Mouse (Mus musculus): ENCODE data around the gene Itgb1bp1. TPM values are rescaled to one million over a fixed set of nuclear protein-coding genes. Genes with fewer than 3 reads are reported as not detected.

The Itgb1bp1 gene
- polyA plus RNA-seq, 1 experiment from 2014 or later, result 38.7 TPM

GRCm38 (mm10) chr12:21264241-21264640, 21.8 kb downstream of the Itgb1bp1 start:
- Histone ChIP-seq H3K27ac (no peak overlapping the region), H3K4me3 (no peak overlapping the region), H3K36me3 (replicated peaks) (peaks cover 99% of the 10 kb centered on the region), H3K27me3 (ENCODE audit: poor library complexity, severe bottlenecking) (no peaks in the 10 kb centered on the region), H3K4me1 (no peaks in the 10 kb centered on the region), H3K9me3 (no peaks in the 10 kb centered on the region)
- 86% methylated on average over 5 of the region's 5 CpGs for WGBS
- no peak for DNase-seq (ENCODE audit: extremely low spot score, low spot score)

DNA sequence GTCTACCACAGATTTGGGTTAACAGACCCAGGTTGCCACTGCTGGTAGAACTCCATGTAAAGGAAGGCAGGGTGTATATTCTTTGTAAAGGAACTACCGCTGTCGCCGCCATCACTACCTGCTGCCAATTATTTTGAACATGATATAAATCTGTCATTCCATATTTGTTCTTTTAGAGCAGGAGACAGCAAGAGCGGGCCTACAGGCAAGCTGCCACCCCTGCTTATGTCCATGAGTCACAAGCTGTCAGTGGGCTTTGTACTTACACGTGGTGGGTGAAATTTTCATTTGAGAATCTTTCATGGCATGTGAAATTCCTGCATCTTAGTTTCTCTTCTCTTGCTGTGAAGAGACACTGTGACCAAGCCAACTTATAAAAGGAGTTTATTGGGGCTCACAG, 22.8 kb downstream of the Itgb1bp1 start:
- 95% methylated on average over 5 of the region's 5 CpGs for WGBS
- no peak overlapping the region for H3K4me3 ChIP-seq
- no peaks in the 10 kb centered on the region for H3K27me3 ChIP-seq (ENCODE audit: poor library complexity, severe bottlenecking)
- H3K27ac ChIP-seq, result no peak overlapping the region
- DNase-seq (ENCODE audit: extremely low spot score, low spot score), result no peak
- peaks cover 98% of the 10 kb centered on the region for H3K36me3 ChIP-seq (replicated peaks)
- no peaks in the 10 kb centered on the region for H3K4me1 ChIP-seq
- no peaks in the 10 kb centered on the region for H3K9me3 ChIP-seq

DNA sequence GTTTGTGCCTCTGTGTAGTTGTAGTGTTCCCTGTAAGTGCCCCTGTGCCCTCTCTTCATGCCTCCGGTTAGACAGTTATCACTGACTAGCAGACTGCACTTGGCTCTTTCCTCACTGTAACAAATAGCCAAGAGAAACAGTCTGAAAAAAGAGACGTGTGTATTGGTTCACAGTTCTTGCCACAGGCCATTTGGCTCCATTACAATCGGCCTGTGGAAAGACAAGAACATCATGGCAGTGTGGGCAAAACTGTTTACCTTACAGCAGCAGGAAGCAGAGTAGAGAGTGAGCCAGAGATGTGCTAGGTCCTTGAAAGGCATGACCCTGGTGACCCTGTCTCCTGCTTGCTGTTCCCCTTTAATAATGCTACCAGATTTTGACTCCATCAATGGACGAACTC, 24.6 kb downstream of the Itgb1bp1 start:
- Histone ChIP-seq H3K27ac (no peak overlapping the region), H3K4me3 (no peak overlapping the region), H3K9me3 (no peaks in the 10 kb centered on the region), H3K27me3 (ENCODE audit: poor library complexity, severe bottlenecking) (no peaks in the 10 kb centered on the region), H3K36me3 (replicated peaks) (peaks cover 98% of the 10 kb centered on the region), H3K4me1 (no peaks in the 10 kb centered on the region)
- DNase-seq (ENCODE audit: extremely low spot score, low spot score), result no peak
- 87% methylated on average over 4 of the region's 4 CpGs for WGBS

DNA sequence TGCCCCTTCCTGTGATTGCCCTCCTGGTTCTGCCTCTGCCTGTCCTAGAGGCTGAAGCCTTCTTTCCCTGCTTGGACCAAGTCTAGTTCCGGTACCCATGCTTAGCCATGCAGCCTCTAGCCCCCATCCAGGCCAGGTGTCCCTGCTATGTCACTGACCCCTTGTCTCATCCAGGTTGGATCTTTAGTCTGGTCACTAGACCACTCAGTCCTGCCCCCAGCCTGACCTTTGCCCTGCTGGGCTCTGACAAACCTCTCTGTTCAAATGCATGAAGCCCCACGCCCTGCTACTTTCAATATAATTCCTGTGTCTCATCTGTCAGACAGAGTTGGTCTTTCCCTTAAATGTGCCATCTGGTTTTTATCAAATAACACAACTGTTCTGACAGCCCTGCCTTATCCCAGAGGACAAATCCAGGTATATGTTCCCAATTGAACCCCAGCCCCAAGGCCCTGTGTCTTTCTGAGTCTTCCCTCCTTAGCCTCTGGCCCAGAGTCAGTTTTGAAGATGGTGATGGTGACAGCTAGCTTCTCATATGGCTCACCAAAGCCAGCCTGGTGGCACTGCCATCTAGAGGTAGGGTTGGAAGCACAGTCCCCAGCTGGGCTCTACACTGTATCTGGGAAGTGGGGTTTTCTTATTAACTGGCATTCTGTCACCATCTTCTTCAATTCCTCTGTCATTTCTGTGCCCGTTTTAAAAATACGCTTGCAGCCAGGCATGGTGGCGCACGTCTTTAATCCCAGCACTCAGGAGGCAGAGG, 25.4 kb downstream of the Itgb1bp1 start:
- H3K36me3 ChIP-seq (replicated peaks), result peaks cover 98% of the 10 kb centered on the region

DNA sequence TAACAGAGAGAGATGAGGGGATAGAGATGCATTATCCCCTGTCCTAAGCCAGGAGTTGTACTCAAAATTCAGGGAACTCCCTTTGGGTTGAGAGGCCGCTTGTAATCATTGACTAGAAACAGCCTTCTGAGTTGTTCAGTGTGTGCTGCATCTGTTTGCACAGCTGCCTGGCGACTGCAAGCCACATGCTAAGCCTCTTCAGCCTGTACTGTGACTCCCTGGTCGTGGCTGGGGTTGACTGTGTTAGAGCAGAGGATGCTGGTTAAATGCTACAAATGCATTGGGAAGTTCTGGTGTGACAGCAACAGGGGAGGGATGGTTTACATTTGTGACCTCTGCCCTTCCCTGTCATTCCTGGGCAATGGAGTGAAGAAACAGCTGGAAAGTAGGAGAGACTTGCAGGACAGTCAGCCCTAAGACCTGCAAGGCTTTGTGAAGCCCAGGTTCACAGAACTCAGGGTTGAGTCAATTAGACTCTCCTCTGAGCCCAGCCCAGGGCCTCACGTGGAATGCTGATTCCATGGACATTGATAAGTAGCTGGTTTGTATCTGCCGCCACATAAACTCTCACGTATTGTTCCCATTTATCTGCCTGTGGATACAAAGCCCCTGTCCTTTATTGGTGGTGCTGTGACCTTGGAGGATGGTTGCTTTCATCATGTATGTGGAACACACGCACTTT, 38.2 kb downstream of the Itgb1bp1 start:
- Histone ChIP-seq H3K36me3 (replicated peaks) (peaks cover 98% of the 10 kb centered on the region), H3K4me3 (no peak overlapping the region), H3K4me1 (no peaks in the 10 kb centered on the region), H3K27ac (no peak overlapping the region), H3K9me3 (no peaks in the 10 kb centered on the region), H3K27me3 (ENCODE audit: poor library complexity, severe bottlenecking) (no peaks in the 10 kb centered on the region)
- DNase-seq (ENCODE audit: extremely low spot score, low spot score), result no peak
- 81% methylated on average over 7 of the region's 7 CpGs for WGBS

More for the DNA sequence above, 25.4 kb downstream of the Itgb1bp1 start:
- DNase-seq (ENCODE audit: extremely low spot score, low spot score), result no peak
- Histone ChIP-seq H3K4me1 (no peaks in the 10 kb centered on the region), H3K27ac (no peak overlapping the region), H3K27me3 (ENCODE audit: poor library complexity, severe bottlenecking) (no peaks in the 10 kb centered on the region), H3K9me3 (no peaks in the 10 kb centered on the region), H3K4me3 (no peak overlapping the region)
- 93% methylated on average over 6 of the region's 6 CpGs for WGBS

DNA sequence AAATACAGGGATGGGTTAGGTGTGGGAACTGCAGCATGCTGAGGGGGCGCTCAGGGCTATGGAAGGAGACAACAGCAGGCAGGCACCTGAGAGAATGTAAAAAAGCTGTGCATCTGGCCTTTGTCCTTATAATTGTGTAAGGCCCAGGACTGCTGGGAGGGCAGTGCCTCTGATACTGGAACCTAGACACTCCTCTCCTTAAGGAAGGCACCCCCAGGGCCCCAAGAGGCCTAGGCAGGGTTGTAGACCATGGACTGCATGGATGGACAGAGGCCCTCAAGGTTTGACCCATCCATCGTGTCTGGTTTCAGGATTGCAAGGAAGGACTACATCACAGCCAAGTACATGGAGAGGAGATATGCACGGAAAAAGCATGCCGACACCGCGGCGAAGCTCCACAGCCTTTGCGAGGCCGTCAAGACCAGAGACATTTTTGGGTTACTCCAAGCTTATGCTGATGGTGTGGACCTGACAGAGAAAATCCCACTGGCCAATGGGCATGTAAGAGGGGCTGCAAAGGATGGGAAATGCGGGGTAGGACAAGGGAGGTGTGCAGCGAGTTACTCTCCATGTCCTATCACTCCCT, 41.6 kb downstream of the Itgb1bp1 start:
- no peaks in the 10 kb centered on the region for H3K9me3 ChIP-seq
- H3K27me3 ChIP-seq (ENCODE audit: poor library complexity, severe bottlenecking), result no peaks in the 10 kb centered on the region
- peaks cover 93% of the 10 kb centered on the region for H3K36me3 ChIP-seq (replicated peaks)
- DNase-seq (ENCODE audit: extremely low spot score, low spot score), result no peak
- H3K4me3 ChIP-seq, result no peak overlapping the region
- no peaks in the 10 kb centered on the region for H3K4me1 ChIP-seq
- 95% methylated on average over 11 of the region's 11 CpGs for WGBS
- no peak overlapping the region for H3K27ac ChIP-seq

- WGBS, result 89% methylated on average over 3 of the region's 3 CpGs
- Histone ChIP-seq H3K9me3 (no peaks in the 10 kb centered on the region), H3K36me3 (replicated peaks) (peaks cover 93% of the 10 kb centered on the region), H3K4me1 (no peaks in the 10 kb centered on the region), H3K4me3 (no peak overlapping the region), H3K27ac (no peak overlapping the region), H3K27me3 (ENCODE audit: poor library complexity, severe bottlenecking) (no peaks in the 10 kb centered on the region)
- no peak for DNase-seq (ENCODE audit: extremely low spot score, low spot score)
These were observed 44.1 kb downstream of the Itgb1bp1 start for GRCm38 (mm10) chr12:21241965-21242364.

- WGBS, result 92% methylated on average over 2 of the region's 2 CpGs
- Histone ChIP-seq H3K4me3 (no peak overlapping the region), H3K27me3 (ENCODE audit: poor library complexity, severe bottlenecking) (no peaks in the 10 kb centered on the region), H3K9me3 (no peaks in the 10 kb centered on the region), H3K36me3 (replicated peaks) (peaks cover 100% of the 10 kb centered on the region), H3K4me1 (peaks cover 2% of the 10 kb centered on the region; the same call in 1 of the 2 replicates), H3K27ac (no peak overlapping the region)
- DNase-seq (ENCODE audit: extremely low spot score, low spot score), result no peak
These were observed 51.5 kb downstream of the Itgb1bp1 start for GRCm38 (mm10) chr12:21234560-21234959.

- no peak overlapping the region for H3K27ac ChIP-seq
- peaks cover 98% of the 10 kb centered on the region for H3K36me3 ChIP-seq (replicated peaks)
These were observed 52.4 kb downstream of the Itgb1bp1 start for GRCm38 (mm10) chr12:21233727-21234126.

DNA sequence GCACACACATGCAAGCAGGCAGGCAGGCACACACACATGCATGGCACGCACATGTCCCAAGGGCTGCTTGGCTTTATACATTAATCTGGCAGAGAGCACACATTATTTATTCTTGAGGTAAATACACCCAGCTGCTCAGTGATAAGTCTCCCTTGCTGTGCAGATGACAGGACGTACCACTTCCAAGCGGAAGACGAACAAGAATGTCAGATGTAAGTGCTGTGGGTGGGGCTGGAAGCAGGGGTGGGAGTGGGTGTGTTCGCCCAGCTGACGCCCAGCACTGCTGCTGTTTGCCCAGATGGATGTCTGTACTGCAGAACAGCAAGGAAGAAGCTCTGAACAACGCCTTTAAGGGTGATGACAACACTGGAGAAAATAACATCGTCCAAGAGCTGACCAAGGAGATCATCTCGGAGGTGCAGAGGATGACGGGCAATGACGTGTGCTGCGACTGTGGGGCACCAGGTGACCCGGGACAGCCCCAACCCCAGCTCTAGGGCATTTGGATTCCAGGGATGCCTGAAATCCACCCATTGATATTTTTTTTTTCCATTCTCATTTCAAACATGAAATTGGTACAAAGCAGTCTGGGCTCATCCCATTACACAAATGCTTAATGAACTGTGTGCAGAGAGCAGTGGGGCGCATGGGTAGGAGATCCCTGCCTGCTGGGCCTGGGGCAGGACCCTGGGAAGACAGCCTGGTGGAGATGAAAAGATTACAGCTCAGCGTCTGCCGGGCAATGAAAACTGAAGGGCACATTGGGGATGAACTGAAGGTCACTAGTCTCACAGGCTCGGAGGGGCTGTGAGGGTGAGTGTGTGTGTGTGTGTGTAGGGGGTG, 56.8 kb downstream of the Itgb1bp1 start:
- 84% methylated on average over 17 of the region's 17 CpGs for WGBS
- no peaks in the 10 kb centered on the region for H3K27me3 ChIP-seq (ENCODE audit: poor library complexity, severe bottlenecking)
- H3K9me3 ChIP-seq, result no peaks in the 10 kb centered on the region
- no peak overlapping the region for H3K27ac ChIP-seq
- H3K4me3 ChIP-seq, result no peak overlapping the region
- DNase-seq (ENCODE audit: extremely low spot score, low spot score), result no peak
- H3K36me3 ChIP-seq (replicated peaks), result peaks cover 80% of the 10 kb centered on the region
- H3K4me1 ChIP-seq, result peaks cover 3% of the 10 kb centered on the region; the same call in 1 of the 2 replicates

More at GRCm38 (mm10) chr12:21233727-21234126, 52.4 kb downstream of the Itgb1bp1 start:
- no peaks in the 10 kb centered on the region for H3K27me3 ChIP-seq (ENCODE audit: poor library complexity, severe bottlenecking)
- no peak overlapping the region for H3K4me3 ChIP-seq
- no peaks in the 10 kb centered on the region for H3K9me3 ChIP-seq
- DNase-seq (ENCODE audit: extremely low spot score, low spot score), result no peak
- 88% methylated on average over 7 of the region's 7 CpGs for WGBS
- H3K4me1 ChIP-seq, result peaks cover 3% of the 10 kb centered on the region; the same call in 1 of the 2 replicates

GRCm38 (mm10) chr12:21228650-21229049, 57.4 kb downstream of the Itgb1bp1 start:
- no peak for DNase-seq (ENCODE audit: extremely low spot score, low spot score)
- H3K4me1 ChIP-seq, result peaks cover 3% of the 10 kb centered on the region; the same call in 1 of the 2 replicates
- no peaks in the 10 kb centered on the region for H3K9me3 ChIP-seq
- no peak overlapping the region for H3K4me3 ChIP-seq
- 90% methylated on average over 4 of the region's 4 CpGs for WGBS
- H3K27ac ChIP-seq, result no peak overlapping the region
- H3K27me3 ChIP-seq (ENCODE audit: poor library complexity, severe bottlenecking), result no peaks in the 10 kb centered on the region
- H3K36me3 ChIP-seq (replicated peaks), result peaks cover 80% of the 10 kb centered on the region

Data from forebrain, embryonic 10.5 days (tissue).